Mouse (Mus musculus) embryonic fibroblast, embryonic 13.5 days (primary cell): Measurements from ENCODE around the gene Epb41l2.

Source experiments
- CTCF ChIP-seq: IDR thresholded peaks from 2 replicates; pipeline ENCODE4 v1.5.1; 2011; ENCODE audit warnings: mild to moderate bottlenecking, control low read depth, low read length, moderate library complexity, borderline replicate concordance; ENCODE audit not compliant: insufficient read depth
- POLR2A ChIP-seq: IDR thresholded peaks from 2 replicates; pipeline ENCODE4 v1.6.1; 2011; ENCODE audit warnings: low read depth, mild to moderate bottlenecking, control low read depth, low read length, moderate library complexity

DNA sequence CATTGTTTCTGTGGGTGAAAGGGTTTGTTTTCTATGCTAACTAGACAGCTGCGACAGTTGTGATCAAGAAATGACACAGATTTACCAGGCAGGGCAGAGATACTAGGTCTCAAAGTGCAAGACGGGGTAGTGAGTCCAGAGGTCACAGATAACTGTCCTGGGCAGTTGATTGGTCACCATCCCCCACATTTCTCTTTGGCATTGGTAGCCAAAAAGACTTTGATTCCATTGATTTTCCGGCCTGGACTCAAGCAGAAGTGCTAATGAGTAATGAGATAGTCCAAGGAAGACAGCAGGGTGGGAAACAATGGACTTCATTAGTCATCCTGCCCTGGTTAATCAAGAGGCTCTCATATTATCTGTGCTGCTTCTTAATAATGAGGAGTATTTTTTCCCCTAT is 160.4 kb downstream of the Epb41l2 start:
- TF ChIP-seq POLR2A, result no peak
- TF ChIP-seq CTCF, result no peak
